Mouse (Mus musculus) stomach, embryonic 16.5 days (tissue): Measurements from ENCODE around the gene Itpkb. TPM values are rescaled to one million over a fixed set of nuclear protein-coding genes. Genes with fewer than 3 reads are reported as not detected.

Experiments
- ATAC-seq: fragments of 200-750 bp; cut with Nextera tagmentation; 2 replicates; pipeline ENCODE4 v1.8.0; 2017; ENCODE audit warnings: moderate number of reproducible peaks, moderate TSS enrichment; ENCODE audit not compliant: insufficient read depth, low FRiP score
- H3K27ac ChIP-seq: fragments of 300-500 bp; sonication (generic); 2 replicates; pipeline ENCODE4 v1.5.1; 2014; ENCODE audit warnings: low read length
- H3K27me3 ChIP-seq: fragments of 300-500 bp; sonication (generic); 2 replicates; pipeline ENCODE4 v1.6.1; 2014; ENCODE audit warnings: low read length, control low read depth, mixed read lengths; ENCODE audit not compliant: control insufficient read depth, insufficient read depth
- H3K36me3 ChIP-seq: fragments of 300-500 bp; sonication (generic); 2 replicates; pipeline ENCODE4 v1.6.1; 2014; ENCODE audit warnings: low read length; ENCODE audit not compliant: control insufficient read depth, insufficient read depth
- H3K4me1 ChIP-seq: fragments of 300-500 bp; sonication (generic); 2 replicates; pipeline ENCODE4 v1.6.1; 2014; ENCODE audit warnings: low read length, control low read depth, mixed read lengths; ENCODE audit not compliant: control insufficient read depth, insufficient read depth
- H3K4me2 ChIP-seq: fragments of 300-500 bp; sonication (generic); 2 replicates; pipeline ENCODE4 v1.6.1; 2014; ENCODE audit warnings: low read depth, low read length, mixed read lengths
- H3K4me3 ChIP-seq: fragments of 300-500 bp; sonication (generic); replicated peaks from 2 replicates; pipeline ENCODE4 v1.5.1; 2014; ENCODE audit warnings: mild to moderate bottlenecking, low read length
- H3K9ac ChIP-seq: fragments of 300-500 bp; sonication (generic); 2 replicates; pipeline ENCODE4 v1.6.1; 2014; ENCODE audit warnings: low read length
- H3K9me3 ChIP-seq: fragments of 300-500 bp; sonication (generic); replicated peaks from 2 replicates; pipeline ENCODE4 v1.6.1; 2016; ENCODE audit warnings: low read length, control low read depth; ENCODE audit not compliant: control insufficient read depth
- WGBS: fragments of 180-500 bp; shearing (Covaris S2); extraction: QIAGEN DNeasy Blood & Tissue Kit; methylation state at CpG from one replicate; pipeline ENCODE4 v1.1.7; 2014; 5-methylcytosine and 5-hydroxymethylcytosine counted together
- polyA plus RNA-seq: library from polyadenylated mRNA; unstranded; fragments of >200 nt; fragmentation: Nextera tagmentation; extraction: Ambion mirVana; gene quantifications from 2 replicates; pipeline ENCODE4 v1.2.1, GENCODE M21; 2015

Itpkb gene
- polyA plus RNA-seq, 1 experiment from 2014 or later, result 7.2 TPM

- H3K9me3 ChIP-seq, result no peaks in the 10 kb centered on the region
- H3K36me3 ChIP-seq, result no peaks in the 10 kb centered on the region
- H3K27me3 ChIP-seq, result no peaks in the 10 kb centered on the region
- no peak overlapping the region for H3K27ac ChIP-seq
- 0 out of 2 replicates have a peak, but pooled peaks cover 1% of the 10 kb centered on the region for H3K4me1 ChIP-seq
- no peak overlapping the region for H3K9ac ChIP-seq
- 82% methylated on average over 5 of the region's 5 CpGs for WGBS
- H3K4me2 ChIP-seq, result no peak overlapping the region
- no peak overlapping the region for H3K4me3 ChIP-seq
- ATAC-seq, result no peak
These were observed 6.8 kb upstream of the Itpkb start for GRCm38 (mm10) chr1:180323491-180323890.

GRCm38 (mm10) chr1:180324271-180324670, 6.0 kb upstream of the Itpkb start:
- no peak overlapping the region for H3K4me3 ChIP-seq
- H3K9me3 ChIP-seq, result no peaks in the 10 kb centered on the region
- no peak overlapping the region for H3K4me2 ChIP-seq
- ATAC-seq, result no peak
- peaks cover 6% of the 10 kb centered on the region for H3K4me1 ChIP-seq
- H3K9ac ChIP-seq, result no peak overlapping the region
- no peaks in the 10 kb centered on the region for H3K36me3 ChIP-seq
- H3K27ac ChIP-seq, result no peak overlapping the region
- no peaks in the 10 kb centered on the region for H3K27me3 ChIP-seq
- WGBS, result 88% methylated on average over 4 of the region's 4 CpGs

- Histone ChIP-seq H3K36me3 (no peaks in the 10 kb centered on the region), H3K4me1 (peaks cover 34% of the 10 kb centered on the region), H3K4me2 (peak overlapping the region; percentile 98), H3K4me3 (peak overlapping the region; percentile 28; the same call in 1 of the 2 replicates), H3K9ac (peak overlapping the region; percentile 54), H3K27ac (peak overlapping the region; percentile 91), H3K27me3 (no peaks in the 10 kb centered on the region), H3K9me3 (no peaks in the 10 kb centered on the region)
- ATAC-seq, result no peak
- 17% methylated on average over 12 of the region's 12 CpGs for whole genome bisulfite sequencing
These were observed 1.3 kb upstream of the Itpkb start for GRCm38 (mm10) chr1:180328794-180329665.

GRCm38 (mm10) chr1:180329706-180330105, 579 bp upstream of the Itpkb start:
- H3K4me3 ChIP-seq, result peak overlapping the region; percentile 28

GRCm38 (mm10) chr1:180330707-180331545, 641 bp downstream of the Itpkb start:
- H3K27me3 ChIP-seq, result no peaks in the 10 kb centered on the region
- H3K27ac ChIP-seq, result peak overlapping the region; percentile 95
- no peaks in the 10 kb centered on the region for H3K9me3 ChIP-seq
- H3K9ac ChIP-seq, result peak overlapping the region; percentile 92
- peak overlapping the region; percentile 83 for H3K4me3 ChIP-seq
- WGBS, result under 1% methylated on average over 58 of the region's 58 CpGs
- peak; percentile 51 for ATAC-seq
- peaks cover 49% of the 10 kb centered on the region for H3K4me1 ChIP-seq
- no peaks in the 10 kb centered on the region for H3K36me3 ChIP-seq
- H3K4me2 ChIP-seq, result peak overlapping the region; percentile 98

More at GRCm38 (mm10) chr1:180329706-180330105, 579 bp upstream of the Itpkb start:
- H3K27me3 ChIP-seq, result no peaks in the 10 kb centered on the region
- H3K9me3 ChIP-seq, result no peaks in the 10 kb centered on the region
- peak overlapping the region; percentile 54 for H3K9ac ChIP-seq
- WGBS, result 14% methylated on average over 6 of the region's 6 CpGs
- H3K27ac ChIP-seq, result peak overlapping the region; percentile 91
- H3K4me2 ChIP-seq, result peak overlapping the region; percentile 98
- H3K4me1 ChIP-seq, result peaks cover 40% of the 10 kb centered on the region
- ATAC-seq, result no peak
- H3K36me3 ChIP-seq, result no peaks in the 10 kb centered on the region

- Histone ChIP-seq H3K27me3 (no peaks in the 10 kb centered on the region), H3K27ac (peak overlapping the region; percentile 95), H3K9me3 (no peaks in the 10 kb centered on the region), H3K9ac (peak overlapping the region; percentile 92), H3K4me1 (peaks cover 53% of the 10 kb centered on the region), H3K4me3 (peak overlapping the region; percentile 83), H3K4me2 (peak overlapping the region; percentile 98), H3K36me3 (no peaks in the 10 kb centered on the region)
- ATAC-seq, result no peak
- whole genome bisulfite sequencing, result 4% methylated on average over 21 of the region's 21 CpGs
These were observed 1.3 kb downstream of the Itpkb start for GRCm38 (mm10) chr1:180331546-180332075.

GRCm38 (mm10) chr1:180332076-180332927, 2.0 kb downstream of the Itpkb start:
- Histone ChIP-seq H3K27ac (peak overlapping the region; percentile 6; the same call in 1 of the 2 replicates), H3K4me2 (peak overlapping the region; percentile 98), H3K27me3 (no peaks in the 10 kb centered on the region), H3K9ac (peak overlapping the region; percentile 92), H3K4me3 (peak overlapping the region; percentile 83), H3K36me3 (no peaks in the 10 kb centered on the region), H3K4me1 (peaks cover 56% of the 10 kb centered on the region), H3K9me3 (no peaks in the 10 kb centered on the region)
- WGBS, result 8% methylated on average over 72 of the region's 72 CpGs
- ATAC-seq, result no peak

GRCm38 (mm10) chr1:180332928-180333440, 2.7 kb downstream of the Itpkb start:
- no peaks in the 10 kb centered on the region for H3K36me3 ChIP-seq
- WGBS, result 55% methylated on average over 14 of the region's 14 CpGs
- H3K27ac ChIP-seq, result no peak overlapping the region; the same call in 1 of the 2 replicates
- H3K27me3 ChIP-seq, result no peaks in the 10 kb centered on the region
- H3K4me2 ChIP-seq, result peak overlapping the region; percentile 98
- peaks cover 56% of the 10 kb centered on the region for H3K4me1 ChIP-seq
- no peak for ATAC-seq
- peak overlapping the region; percentile 83 for H3K4me3 ChIP-seq
- H3K9me3 ChIP-seq, result no peaks in the 10 kb centered on the region
- H3K9ac ChIP-seq, result peak overlapping the region; percentile 92
